Mouse (Mus musculus): ENCODE measurements around the gene Ppme1. TPM values are rescaled to one million over a fixed set of nuclear protein-coding genes. Genes with fewer than 3 reads are reported as not detected.

The Ppme1 gene
- total and polyA plus RNA-seq, 3 experiments = 40.2 to 50.8 (median 45.6) TPM

DNA sequence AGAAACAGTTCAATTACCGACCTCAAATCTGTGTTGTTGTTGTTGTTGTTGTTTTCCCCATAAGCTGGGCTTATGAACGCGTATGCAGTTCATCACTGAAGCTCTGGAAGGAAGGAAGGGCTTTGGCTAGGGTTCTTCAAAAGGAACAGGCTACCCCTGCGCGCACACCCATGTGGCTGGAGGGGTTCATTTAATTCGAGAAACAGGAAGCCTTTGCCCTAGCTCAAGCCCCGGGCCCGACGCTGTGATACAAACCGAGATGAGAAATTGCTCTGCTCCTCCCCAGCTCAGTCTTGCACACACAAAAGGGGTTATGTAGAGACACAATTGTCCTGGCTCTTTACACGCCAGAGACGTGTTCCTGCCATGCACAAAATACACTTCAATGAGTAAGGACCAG lies 61.8 kb downstream of the Ppme1 start:
- Histone ChIP-seq H3K27me3 (replicated peaks) (peaks cover 15% of the 10 kb centered on the region), H3K9me3 (replicated peaks; ENCODE audit: low read length) (no peaks in the 10 kb centered on the region), H3K79me2 (replicated peaks; ENCODE audit: control insufficient read depth, extremely low read depth, insufficient read depth, poor library complexity, severe bottlenecking) (no peaks in the 10 kb centered on the region), H3K27ac (ENCODE audit: insufficient read depth, low read depth) (no peak overlapping the region), H3K4me3 (replicated peaks in 1 of 3; ENCODE audit: low read depth in 2 of 3, low read length in 2 of 3, poor library complexity in 1 of 3) (no peak overlapping the region), H3K9ac (ENCODE audit: insufficient read depth, low read depth) (no peak overlapping the region), H3K4me2 (ENCODE audit: insufficient read depth, low read depth, poor library complexity, severe bottlenecking) (no peak overlapping the region), H3K36me3 (replicated peaks in 1 of 2; ENCODE audit: control insufficient read depth in 1 of 2, insufficient read depth in 1 of 2, low read length in 1 of 2) (no peaks in the 10 kb centered on the region), H3K4me1 (ENCODE audit: control insufficient read depth in 1 of 2, insufficient read depth in 2 of 2) (no peaks in the 10 kb centered on the region)
- dilution Hi-C loops (cut with MboI; ENCODE audit: extremely low pct_ligation_motif_present, extremely low pct_unique_long_range_greater_than_20kb, low sequenced_read_pairs) (no loop called here), in situ Hi-C loops (cut with MboI; ENCODE audit: low pct_ligation_motif_present, low pct_unique_long_range_greater_than_20kb, low sequenced_read_pairs) (no loop called here)
- no peak for TF ChIP-seq ZMIZ1 (IDR thresholded peaks at IDR 0.05; ENCODE audit: low read depth, low read length)
- TF ChIP-seq SIN3A (IDR thresholded peaks at IDR 0.05; ENCODE audit: low read length) = no peak
- no peak for TF ChIP-seq CTCF (conservative IDR thresholded peaks at IDR 0.05 in 1 of 2, IDR thresholded peaks at IDR 0.05 in 1 of 2; ENCODE audit: low read depth in 2 of 2, low read length in 2 of 2)
- no peak for TF ChIP-seq POLR2A (IDR thresholded peaks at IDR 0.05; ENCODE audit: low read depth, low read length)
- no peak for TF ChIP-seq NRF1 (IDR thresholded peaks at IDR 0.05; ENCODE audit: low read depth, low read length)
- no peak for TF ChIP-seq ELF1 (IDR thresholded peaks at IDR 0.05; ENCODE audit: low read depth, low read length)
- TF ChIP-seq EP300 (IDR thresholded peaks at IDR 0.05; ENCODE audit: low read length) = no peak
- TF ChIP-seq RAD21 (IDR thresholded peaks at IDR 0.05; ENCODE audit: low read depth, low read length) = no peak
- DNase-seq (ENCODE audit: extremely low read depth) = no peak

DNA sequence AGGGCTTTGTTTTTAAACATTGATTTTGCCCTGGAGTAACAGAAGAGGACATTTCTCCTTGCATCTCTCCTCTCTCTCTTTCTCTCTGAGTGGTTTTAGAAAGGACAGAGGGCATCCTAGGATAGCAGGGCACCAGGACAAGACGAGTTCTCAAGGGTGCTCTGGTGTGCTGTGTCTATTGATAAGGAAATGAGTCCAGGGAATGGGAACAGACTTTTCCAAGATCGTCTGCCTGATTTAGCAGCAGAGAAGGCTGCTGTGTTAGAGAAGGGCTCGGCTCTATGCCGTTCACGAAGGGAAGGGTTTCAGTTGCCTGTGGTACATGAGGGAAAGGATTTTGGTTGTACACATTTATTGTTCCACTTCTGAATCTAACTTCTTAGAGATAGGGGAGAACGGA lies 62.4 kb downstream of the Ppme1 start:
- H3K27me3 ChIP-seq (replicated peaks) = peaks cover 15% of the 10 kb centered on the region
- DNase-seq (ENCODE audit: extremely low read depth) = no peak
- in situ Hi-C loops (cut with MboI; ENCODE audit: low pct_ligation_motif_present, low pct_unique_long_range_greater_than_20kb, low sequenced_read_pairs) = no loop called here
- no peak overlapping the region for H3K9ac ChIP-seq (ENCODE audit: insufficient read depth, low read depth)
- dilution Hi-C loops (cut with MboI; ENCODE audit: extremely low pct_ligation_motif_present, extremely low pct_unique_long_range_greater_than_20kb, low sequenced_read_pairs) = no loop called here
- TF ChIP-seq USF2 (conservative IDR thresholded peaks at IDR 0.05; ENCODE audit: low read depth, low read length) (no peak), NRF1 (IDR thresholded peaks at IDR 0.05; ENCODE audit: low read depth, low read length) (no peak), JUND (conservative IDR thresholded peaks at IDR 0.05; ENCODE audit: low read depth, low read length) (no peak)
- no peaks in the 10 kb centered on the region for H3K4me1 ChIP-seq (ENCODE audit: control insufficient read depth in 1 of 2, insufficient read depth in 2 of 2)
- no peaks in the 10 kb centered on the region for H3K9me3 ChIP-seq (replicated peaks; ENCODE audit: low read length)
- H3K4me2 ChIP-seq (ENCODE audit: insufficient read depth, low read depth, poor library complexity, severe bottlenecking) = no peak overlapping the region
- H3K4me3 ChIP-seq (replicated peaks in 1 of 3; ENCODE audit: low read depth in 2 of 3, low read length in 2 of 3, poor library complexity in 1 of 3) = no peak overlapping the region
- H3K27ac ChIP-seq (ENCODE audit: insufficient read depth, low read depth) = no peak overlapping the region
- H3K36me3 ChIP-seq (replicated peaks in 1 of 2; ENCODE audit: control insufficient read depth in 1 of 2, insufficient read depth in 1 of 2, low read length in 1 of 2) = no peaks in the 10 kb centered on the region
- no peaks in the 10 kb centered on the region for H3K79me2 ChIP-seq (replicated peaks; ENCODE audit: control insufficient read depth, extremely low read depth, insufficient read depth, poor library complexity, severe bottlenecking)

DNA sequence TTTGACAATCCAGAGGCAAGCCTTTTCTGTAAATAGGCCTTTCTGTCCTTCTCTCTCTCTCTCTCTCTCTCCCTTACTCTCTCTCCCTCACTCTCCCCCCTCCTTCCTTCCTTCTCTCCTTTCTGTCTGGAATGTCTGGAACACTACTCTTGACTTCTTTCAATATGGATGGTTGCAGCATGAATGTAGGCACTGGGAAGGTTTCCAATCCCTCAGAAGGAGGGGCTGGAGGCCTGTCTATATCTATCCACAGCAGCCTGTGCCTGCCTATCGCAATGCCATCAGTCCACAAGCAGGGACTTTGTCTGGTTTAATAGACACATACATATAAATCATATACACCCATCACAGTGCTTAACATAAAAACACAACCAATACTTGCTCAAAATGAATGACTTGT lies 62.9 kb downstream of the Ppme1 start:
- Histone ChIP-seq H3K27me3 (replicated peaks) (peaks cover 15% of the 10 kb centered on the region), H3K79me2 (replicated peaks; ENCODE audit: control insufficient read depth, extremely low read depth, insufficient read depth, poor library complexity, severe bottlenecking) (no peaks in the 10 kb centered on the region), H3K4me1 (ENCODE audit: control insufficient read depth in 1 of 2, insufficient read depth in 2 of 2) (no peaks in the 10 kb centered on the region), H3K9ac (ENCODE audit: insufficient read depth, low read depth) (no peak overlapping the region), H3K36me3 (replicated peaks in 1 of 2; ENCODE audit: control insufficient read depth in 1 of 2, insufficient read depth in 1 of 2, low read length in 1 of 2) (no peaks in the 10 kb centered on the region), H3K4me2 (ENCODE audit: insufficient read depth, low read depth, poor library complexity, severe bottlenecking) (no peak overlapping the region), H3K9me3 (replicated peaks; ENCODE audit: low read length) (no peaks in the 10 kb centered on the region), H3K4me3 (replicated peaks in 1 of 3; ENCODE audit: low read depth in 2 of 3, low read length in 2 of 3, poor library complexity in 1 of 3) (no peak overlapping the region), H3K27ac (ENCODE audit: insufficient read depth, low read depth) (no peak overlapping the region)
- no peak for DNase-seq (ENCODE audit: extremely low read depth)
- dilution Hi-C loops (cut with MboI; ENCODE audit: extremely low pct_ligation_motif_present, extremely low pct_unique_long_range_greater_than_20kb, low sequenced_read_pairs) = no loop called here
- TF ChIP-seq POLR2A (IDR thresholded peaks at IDR 0.05; ENCODE audit: low read depth, low read length) (no peak), ZKSCAN1 (IDR thresholded peaks at IDR 0.05; ENCODE audit: borderline replicate concordance, low read depth, low read length) (no peak), MXI1 (IDR thresholded peaks at IDR 0.05; ENCODE audit: low read depth, low read length) (no peak)
- in situ Hi-C loops (cut with MboI; ENCODE audit: low pct_ligation_motif_present, low pct_unique_long_range_greater_than_20kb, low sequenced_read_pairs) = no loop called here

Measured in CH12.LX (cell line).